9 mouse cellular contexts compared by ENCODE assay signal in the genomic region with DNA sequence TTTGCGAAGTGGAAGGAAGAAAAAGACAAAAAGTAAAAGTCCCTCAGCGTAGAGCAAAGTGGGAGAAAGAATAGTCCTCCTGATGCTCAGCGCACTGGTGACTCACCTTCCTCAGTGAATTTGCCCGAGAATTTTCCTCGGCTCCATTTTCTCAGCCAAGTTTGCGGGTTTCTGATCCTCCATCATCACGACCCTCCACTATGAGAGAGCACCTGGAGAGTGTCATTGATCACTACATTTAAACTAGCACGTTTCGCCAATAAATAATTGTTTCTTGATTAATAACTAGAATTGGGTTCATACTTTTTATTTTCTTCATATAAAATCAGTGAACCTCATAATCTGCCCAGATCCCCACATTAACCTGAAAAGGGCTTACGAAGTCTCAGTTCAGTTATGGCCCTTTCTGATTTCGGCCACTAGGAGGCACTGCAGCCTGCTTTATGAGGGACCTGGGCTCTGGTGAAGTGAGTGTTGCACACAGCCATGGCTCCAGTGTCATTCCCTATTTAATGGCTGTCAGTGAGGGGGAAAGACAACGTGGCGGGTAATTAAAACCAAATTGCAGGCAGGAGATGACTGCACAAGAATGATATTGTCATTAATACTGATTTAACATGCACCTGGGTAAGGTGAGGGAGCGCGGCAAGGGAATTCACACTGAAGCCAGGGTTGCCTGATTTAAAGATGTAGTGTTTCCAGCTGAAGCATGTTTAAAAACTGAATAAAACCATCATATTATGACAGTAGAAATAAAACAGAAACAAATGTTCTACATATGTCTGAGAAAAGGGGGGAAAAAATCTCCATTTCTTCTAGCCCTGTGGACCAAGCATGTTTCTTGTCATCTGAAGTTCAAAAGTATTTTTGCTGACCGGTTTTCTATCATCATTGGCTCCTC.
A peak's percentile ranks its signal among the peaks of the same experiment; 100 is the strongest.
DNase-seq lines count a peak whose midpoint lies in the region; ATAC-seq and TF ChIP-seq lines count a peak whose summit lies in the region.
"Had no signal": no experiment of that assay in that cellular context is flagged by ENCODE, and none has a peak within 500 bp of the region (broad histone marks: within the 10 kb centered on the region; RNA-seq: fewer than 3 reads in every experiment).

No protein-coding gene starts in this region.

- no peak overlapping the region for H3K9ac ChIP-seq in MEL (ENCODE audit: control insufficient read depth, low read depth, low read length, poor library complexity, severe bottlenecking)
- no peak overlapping the region for H3K9ac ChIP-seq in forebrain, embryonic 14.5 days (ENCODE audit: low read length)
- no peak overlapping the region for H3K9ac ChIP-seq in hindbrain, embryonic 13.5 days

- no peaks in the 10 kb centered on the region for H3K36me3 ChIP-seq in MEL (ENCODE audit: control insufficient read depth in 1 of 2, insufficient read depth in 2 of 2, low read length in 2 of 2)
- H3K36me3 ChIP-seq in forebrain, embryonic 14.5 days (ENCODE audit: control insufficient read depth, insufficient read depth, low read length) = no peaks in the 10 kb centered on the region
- no peaks in the 10 kb centered on the region for H3K36me3 ChIP-seq in hindbrain, embryonic 13.5 days

- H3K9me3 ChIP-seq in MEL (replicated peaks; ENCODE audit: insufficient read depth, low read length) = no peaks in the 10 kb centered on the region
- no peaks in the 10 kb centered on the region for H3K9me3 ChIP-seq in forebrain, embryonic 14.5 days (replicated peaks; ENCODE audit: control insufficient read depth, low read length)
- H3K9me3 ChIP-seq in hindbrain, embryonic 13.5 days = no peaks in the 10 kb centered on the region

- peak; percentile 6 for DNase-seq in MEL (ENCODE audit: low read depth, low spot score)
- DNase-seq in c-Kit-positive CD71-positive TER-119-positive erythroid progenitor cells, embryonic 14.5 days (ENCODE audit: low spot score) = peak; percentile 7
- DNase-seq in forebrain, embryonic 14.5 days (ENCODE audit: low spot score) = peak; percentile 89
- DNase-seq in layer of hippocampus, adult 9-11 months = peak; percentile 39
- peak; percentile 82 for DNase-seq in lung, postnatal 10 days
- peak; percentile 88 for DNase-seq in retina, postnatal 1 day

- WGBS in forebrain, embryonic 14.5 days = 36% methylated on average over 16 of the region's 16 CpGs
- 36% methylated on average over 16 of the region's 16 CpGs for WGBS in hindbrain, embryonic 13.5 days

- no peak overlapping the region for H3K27ac ChIP-seq in MEL (ENCODE audit: control insufficient read depth, low read depth, low read length)
- no peak overlapping the region for H3K27ac ChIP-seq in forebrain, embryonic 14.5 days (ENCODE audit: low read depth, low read length)
- H3K27ac ChIP-seq in hindbrain, embryonic 13.5 days = no peak overlapping the region

- no peak for TF ChIP-seq POLR2A in MEL (IDR thresholded peaks at IDR 0.05; ENCODE audit: control insufficient read depth in 1 of 2, insufficient read depth in 1 of 2, low read depth in 1 of 2, low read length in 2 of 2, poor library complexity in 1 of 2)

- TF ChIP-seq RAD21 in MEL (IDR thresholded peaks at IDR 0.05; ENCODE audit: low read depth, low read length) = peak; percentile 30

- peak; percentile 92 for ATAC-seq in forebrain, embryonic 14.5 days
- ATAC-seq in hindbrain, embryonic 13.5 days (ENCODE audit: low FRiP score) = peak; percentile 90
- no peak for ATAC-seq in erythroblast, adult 5-6 weeks (replicated peaks; ENCODE audit: low FRiP score, poor library complexity, severe bottlenecking)

- H3K4me2 ChIP-seq in forebrain, embryonic 14.5 days (ENCODE audit: low read length) = no peak overlapping the region
- peak overlapping the region; percentile 25; the same call in 1 of the 2 replicates for H3K4me2 ChIP-seq in hindbrain, embryonic 13.5 days

- H3K27me3 ChIP-seq in MEL (ENCODE audit: control insufficient read depth in 1 of 2, insufficient read depth in 2 of 2, low read length in 2 of 2) = no peaks in the 10 kb centered on the region
- no peaks in the 10 kb centered on the region for H3K27me3 ChIP-seq in forebrain, embryonic 14.5 days (replicated peaks; ENCODE audit: control insufficient read depth, insufficient read depth, low read length)
- H3K27me3 ChIP-seq in hindbrain, embryonic 13.5 days = peaks cover 11% of the 10 kb centered on the region; the same call in 1 of the 2 replicates

- no peak overlapping the region for H3K4me3 ChIP-seq in MEL (ENCODE audit: control insufficient read depth in 1 of 2, insufficient read depth in 1 of 2, low read depth in 2 of 2, low read length in 2 of 2)
- no peak overlapping the region for H3K4me3 ChIP-seq in forebrain, embryonic 14.5 days (ENCODE audit: low read depth, low read length)
- no peak overlapping the region for H3K4me3 ChIP-seq in hindbrain, embryonic 13.5 days
- H3K4me3 ChIP-seq: erythroblast, embryonic 14.5 days had no signal

- peak; percentile 28 to 53 (median 30); a peak in 5 of 6 replicates for TF ChIP-seq CTCF in MEL (IDR thresholded peaks at IDR 0.05 in 2 of 3, conservative IDR thresholded peaks at IDR 0.05 in 1 of 3; ENCODE audit: control insufficient read depth in 1 of 3, insufficient read depth in 1 of 3, low read depth in 2 of 3, low read length in 3 of 3, poor library complexity in 1 of 3, severe bottlenecking in 1 of 3)

- no peak for TF ChIP-seq EP300 in MEL (IDR thresholded peaks at IDR 0.05; ENCODE audit: low read depth in 1 of 2, low read length in 2 of 2)

- H3K4me1 ChIP-seq in MEL (ENCODE audit: control insufficient read depth in 1 of 2, insufficient read depth in 2 of 2, low read length in 2 of 2) = no peaks in the 10 kb centered on the region
- peaks cover 2% of the 10 kb centered on the region; the same call in 1 of the 2 replicates for H3K4me1 ChIP-seq in forebrain, embryonic 14.5 days (ENCODE audit: control insufficient read depth, insufficient read depth, low read length)
- peaks cover 8% of the 10 kb centered on the region; the same call in 1 of the 2 replicates for H3K4me1 ChIP-seq in hindbrain, embryonic 13.5 days (replicated peaks)

- H3K79me2 ChIP-seq in MEL (ENCODE audit: control insufficient read depth, insufficient read depth, low read length, poor library complexity) = no peaks in the 10 kb centered on the region

TF ChIP-seq in MEL, 35 proteins besides CTCF, POLR2A, EP300 and RAD21:
- TF ChIP-seq NRF1 (IDR thresholded peaks at IDR 0.05; ENCODE audit: insufficient read depth, low read depth, low read length, poor library complexity, severe bottlenecking) (no peak), SMC3 (IDR thresholded peaks at IDR 0.05; ENCODE audit: low read depth, low read length) (0 out of 2 replicates have a peak, but pooled peaks have one; percentile 12)

Comparison
In these comparisons a context has a peak if more than half of its experiments do, and no peak if none do; other contexts are left out.
1. DNase-seq: peak in every context shown above with its lines; median percentile 89 in forebrain, embryonic 14.5 days; 88 in retina, postnatal 1 day; 82 in lung, postnatal 10 days; 39 in layer of hippocampus, adult 9-11 months; 7 in c-Kit-positive CD71-positive TER-119-positive erythroid progenitor cells, embryonic 14.5 days; 6 in MEL.